Mouse (Mus musculus) ES-E14 (cell line): ENCODE results near the gene Anp32b.

Experiments
- CHD2 ChIP-seq: IDR thresholded peaks from 2 replicates; pipeline ENCODE4 v1.6.1; 2014; ENCODE audit warnings: mild to moderate bottlenecking, low read depth, low read length, inconsistent platforms
- MAFK ChIP-seq: IDR thresholded peaks from 2 replicates; pipeline ENCODE4 v1.6.1; 2014; ENCODE audit warnings: mild to moderate bottlenecking, low read depth, low read length, inconsistent platforms; ENCODE audit not compliant: insufficient read depth
- ZC3H11A ChIP-seq: IDR thresholded peaks from 2 replicates; pipeline ENCODE4 v1.6.1; 2012; ENCODE audit warnings: low read depth, mild to moderate bottlenecking, inconsistent platforms, low read length, borderline replicate concordance
- ZNF384 ChIP-seq: IDR thresholded peaks from 2 replicates; pipeline ENCODE4 v1.6.1; 2012; ENCODE audit warnings: low read depth, low read length, inconsistent platforms

GRCm38 (mm10) chr4:46406966-46407703, 43.6 kb upstream of the Anp32b start:
- no peak for TF ChIP-seq MAFK
- TF ChIP-seq ZNF384: no peak
- no peak for TF ChIP-seq ZC3H11A
- no peak for TF ChIP-seq CHD2
